Mouse (Mus musculus): ENCODE data around the gene Use1.

DNA sequence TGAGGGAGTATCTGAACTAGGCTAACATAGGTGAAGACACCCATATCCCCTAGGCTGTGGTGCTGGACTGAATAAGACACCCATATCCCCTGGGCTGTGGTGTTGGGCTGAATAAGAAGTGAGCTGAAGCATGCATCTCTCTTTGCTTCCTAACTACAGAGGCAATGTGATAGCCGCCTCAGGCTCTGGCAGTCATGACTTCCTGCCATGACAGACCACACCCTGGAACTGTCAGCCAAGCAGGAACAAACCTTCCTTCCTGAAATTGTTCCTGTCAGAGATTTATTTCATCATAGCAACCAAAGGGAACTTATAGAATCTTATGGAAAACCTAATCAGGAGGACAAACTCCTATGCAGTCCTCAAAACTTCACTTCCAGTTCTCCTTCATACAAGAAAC, 21.6 kb downstream of the Use1 start:
- TF ChIP-seq MAFK (IDR thresholded peaks at IDR 0.05; ENCODE audit: insufficient read depth, low read depth, low read length): no peak
- TF ChIP-seq ZC3H11A (IDR thresholded peaks at IDR 0.05; ENCODE audit: borderline replicate concordance, low read depth, low read length): no peak
- TF ChIP-seq CHD2 (IDR thresholded peaks at IDR 0.05; ENCODE audit: low read depth, low read length): no peak
